ENCODE assay signal across 29 mouse cellular contexts in genomic region chr4:56907671-56908070, GRCm38 (mm10).
"Had no signal": no experiment of that assay in that cellular context is flagged by ENCODE, and none has a peak within 500 bp of the region (broad histone marks: within the 10 kb centered on the region; RNA-seq: fewer than 3 reads in every experiment).

No protein-coding gene starts in this region.

- H3K9ac ChIP-seq: embryonic facial prominence, embryonic 12.5 days; embryonic facial prominence, embryonic 13.5 days; embryonic facial prominence, embryonic 15.5 days; forebrain, embryonic 12.5 days; forebrain, embryonic 13.5 days; forebrain, embryonic 15.5 days; forebrain, postnatal 0 days; heart, embryonic 12.5 days had no signal

- H3K9me3 ChIP-seq: embryonic facial prominence, embryonic 10.5 days; embryonic facial prominence, embryonic 12.5 days; embryonic facial prominence, embryonic 13.5 days; embryonic facial prominence, embryonic 15.5 days; forebrain, embryonic 10.5 days; forebrain, embryonic 12.5 days; forebrain, embryonic 13.5 days; forebrain, embryonic 15.5 days; heart, embryonic 10.5 days; heart, embryonic 12.5 days had no signal

- H3K4me3 ChIP-seq: embryonic facial prominence, embryonic 10.5 days; embryonic facial prominence, embryonic 12.5 days; embryonic facial prominence, embryonic 13.5 days; embryonic facial prominence, embryonic 15.5 days; erythroblast, embryonic 14.5 days; forebrain, embryonic 10.5 days; forebrain, embryonic 12.5 days; forebrain, embryonic 13.5 days; forebrain, embryonic 15.5 days; gastrocnemius, adult 2 months; heart, adult 2 months; heart, embryonic 10.5 days; heart, embryonic 12.5 days had no signal

- H3K27me3 ChIP-seq: embryonic facial prominence, embryonic 12.5 days; embryonic facial prominence, embryonic 13.5 days; embryonic facial prominence, embryonic 15.5 days; forebrain, embryonic 12.5 days; forebrain, embryonic 13.5 days; forebrain, embryonic 15.5 days; heart, embryonic 12.5 days had no signal

- ATAC-seq: forebrain, embryonic 13.5 days; forebrain, embryonic 14.5 days; forebrain, embryonic 15.5 days; forebrain, embryonic 16.5 days; forebrain, postnatal 0 days had no signal

- H3K4me2 ChIP-seq: embryonic facial prominence, embryonic 12.5 days; embryonic facial prominence, embryonic 13.5 days; embryonic facial prominence, embryonic 15.5 days; forebrain, embryonic 12.5 days; forebrain, embryonic 13.5 days; forebrain, embryonic 15.5 days; heart, embryonic 11.5 days; heart, embryonic 12.5 days had no signal

- DNase-seq: cerebellum, adult 9-10 months; cerebellum, adult 9-11 months; cerebellum, postnatal 10 days; cerebellum, postnatal 14 days; cerebellum, postnatal 25 days; cerebellum, postnatal 36 days; embryo, embryonic 11 days; forebrain, postnatal 0 days; gastrocnemius, adult 2 months; gastrocnemius, postnatal 10 days; gastrocnemius, postnatal 14 days; gastrocnemius, postnatal 25 days; gastrocnemius, postnatal 36 days; heart, adult 18-20 months; heart, adult 2 months had no signal

- H3K4me1 ChIP-seq: embryonic facial prominence, embryonic 10.5 days; embryonic facial prominence, embryonic 12.5 days; embryonic facial prominence, embryonic 13.5 days; embryonic facial prominence, embryonic 15.5 days; forebrain, embryonic 10.5 days; forebrain, embryonic 12.5 days; forebrain, embryonic 13.5 days; forebrain, embryonic 15.5 days; heart, embryonic 10.5 days had no signal

- H3K27ac ChIP-seq: embryonic facial prominence, embryonic 10.5 days; embryonic facial prominence, embryonic 12.5 days; embryonic facial prominence, embryonic 13.5 days; embryonic facial prominence, embryonic 15.5 days; forebrain, embryonic 10.5 days; forebrain, embryonic 12.5 days; forebrain, embryonic 13.5 days; forebrain, embryonic 15.5 days; gastrocnemius, adult 2 months; heart, adult 2 months; heart, embryonic 10.5 days had no signal
